Mouse (Mus musculus) natural killer cell, adult 2 months (primary cell): ENCODE data around the gene Ube2l6.

Experiments used
- DNase-seq, 2 experiments: peaks; one replicate each; pipeline ENCODE4 v3.0.0; 2022; ENCODE audit warnings: low spot score in 2 of 2

Ube2l6 gene

DNA sequence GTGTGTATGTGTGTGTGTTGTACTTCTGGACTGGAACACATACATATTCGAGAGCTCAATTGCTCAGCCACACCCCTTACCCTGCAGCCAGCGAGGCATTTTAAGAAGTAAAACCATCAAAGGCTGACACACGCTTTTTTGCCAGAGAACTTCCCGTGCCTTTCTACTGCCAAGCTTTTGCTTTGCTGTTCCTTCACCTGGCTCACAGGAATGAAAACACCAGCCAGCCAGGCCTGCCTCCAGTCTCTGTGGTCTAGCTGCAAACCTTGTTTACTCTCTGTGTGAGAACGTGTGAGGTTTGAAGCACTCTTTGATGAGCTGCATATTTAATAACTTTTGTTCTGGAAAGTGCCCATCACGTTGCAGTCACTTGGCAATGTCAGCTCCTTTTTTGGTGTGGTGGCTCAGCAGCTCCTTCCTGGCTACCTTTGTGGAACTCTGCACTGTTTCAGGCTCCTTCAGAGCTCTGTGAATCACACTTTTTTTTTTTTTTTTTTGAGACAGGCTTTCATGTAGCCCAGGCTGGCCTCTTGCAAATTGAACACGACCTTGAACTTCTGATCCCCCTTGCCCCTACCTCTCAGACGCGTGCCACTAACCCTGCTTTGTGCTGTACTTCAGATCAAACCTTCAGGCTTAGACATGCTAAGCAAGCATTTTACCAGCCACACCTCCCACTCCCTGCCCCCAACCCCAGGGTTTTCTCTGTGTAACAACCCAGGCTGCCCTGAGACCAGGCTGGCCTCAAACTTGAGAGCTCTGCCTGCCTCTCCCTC is 39.4 kb downstream of the Ube2l6 start:
- no peak for DNase-seq

DNA sequence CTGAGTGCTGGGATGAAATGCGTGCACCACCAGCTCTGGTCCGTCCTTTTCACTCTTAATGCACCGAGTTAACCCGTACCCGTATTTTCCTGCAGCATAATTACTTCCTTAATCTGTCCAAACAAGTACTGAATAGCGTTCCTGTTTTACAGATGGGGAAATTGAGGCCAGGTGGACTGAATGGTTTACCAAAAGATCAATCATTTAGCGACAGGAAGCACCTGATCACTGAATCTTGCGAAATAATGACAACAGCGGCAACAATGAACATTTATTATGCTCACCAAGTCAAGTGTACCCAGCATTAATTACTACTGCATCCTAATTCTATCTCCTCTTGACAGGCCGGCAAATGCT is 39.9 kb downstream of the Ube2l6 start, which contains the start of gene Slc43a1:
Gene Slc43a1, plus strand, starts transcription at position 258 of the 357 bp plus-strand sequence.
- no peak for DNase-seq

DNA sequence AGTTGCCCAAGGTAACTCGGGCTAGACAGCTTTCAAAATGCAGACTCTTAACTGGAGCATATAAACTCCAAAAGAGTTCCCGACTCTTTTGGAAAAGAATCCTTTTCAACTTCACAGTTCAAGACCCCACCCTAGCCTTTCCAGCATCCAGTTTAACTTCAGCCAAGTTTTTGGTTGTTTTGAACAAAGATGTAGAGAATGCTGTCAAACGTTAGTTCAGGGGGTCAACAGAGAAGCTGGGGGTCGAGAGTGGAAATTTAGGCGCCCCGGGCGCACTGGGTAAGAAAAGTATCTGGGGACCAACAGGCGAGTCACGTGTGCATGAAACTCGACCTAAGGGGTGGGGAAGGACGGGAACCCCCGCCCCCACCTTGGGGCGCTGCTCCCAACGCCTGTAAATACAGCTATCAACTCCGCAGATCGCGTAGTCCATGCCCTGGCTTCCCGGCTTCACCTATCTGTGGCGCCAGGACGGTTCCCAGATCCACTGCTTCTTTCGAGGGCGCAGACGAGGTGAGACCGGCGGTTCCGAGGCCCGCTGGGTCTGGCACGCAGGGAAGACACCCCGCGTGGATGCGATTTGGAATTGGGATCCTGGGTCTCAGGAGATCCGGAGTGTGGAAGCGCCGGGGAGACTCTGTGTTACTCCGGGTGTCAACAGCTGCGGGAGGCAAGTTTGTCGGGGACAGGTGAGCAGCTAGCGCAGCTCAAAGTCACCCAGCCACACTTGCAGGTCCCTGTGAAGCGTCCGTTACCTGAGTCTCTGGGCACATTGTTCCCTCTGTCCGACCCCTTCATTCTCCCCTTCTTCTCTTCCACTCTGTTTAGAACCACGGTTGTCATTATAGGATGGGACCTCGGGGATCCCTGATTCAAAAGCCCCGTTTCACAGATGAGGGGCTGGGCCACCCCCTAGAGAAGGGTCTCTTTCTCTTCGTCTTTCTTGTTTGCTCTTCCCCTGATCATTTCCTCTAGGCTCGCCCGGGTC is 40.7 kb downstream of the Ube2l6 start:
- no peak for DNase-seq

DNA sequence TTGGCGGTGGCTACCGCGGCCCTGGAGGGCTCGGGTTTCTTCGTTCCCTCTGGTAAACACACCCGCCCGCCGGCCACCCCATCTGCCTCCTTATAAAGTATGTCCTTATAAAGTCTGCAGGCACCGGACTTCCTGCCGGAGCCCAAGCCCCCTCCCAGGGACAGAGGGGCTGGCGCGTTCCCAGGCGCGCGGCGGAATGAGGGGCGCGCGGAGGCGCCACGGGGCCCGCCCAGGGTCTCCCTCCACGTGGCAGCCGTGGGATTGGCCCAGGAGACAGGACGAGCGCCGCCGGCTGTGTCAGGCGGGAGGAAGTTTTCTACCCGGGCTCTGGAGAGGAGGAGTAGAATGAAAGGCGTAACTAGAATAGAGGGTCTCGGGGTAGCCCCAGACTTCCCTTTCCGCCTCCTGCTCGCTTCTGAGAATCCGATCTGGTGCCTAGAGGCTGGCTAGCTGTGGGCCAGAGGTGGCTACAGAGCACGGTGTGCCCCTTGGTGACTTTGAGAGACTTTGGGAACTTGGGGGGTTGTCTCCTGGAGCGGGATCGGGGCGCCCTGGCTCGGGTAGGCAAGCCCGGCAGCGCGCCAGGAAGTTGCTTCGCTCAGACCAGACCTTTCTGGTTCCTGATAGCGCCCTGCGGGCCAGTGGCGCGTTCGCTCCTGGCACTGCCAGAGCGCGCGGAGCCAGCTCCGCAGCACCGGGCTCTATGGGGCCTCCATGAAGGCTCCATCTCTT is 41.6 kb downstream of the Ube2l6 start:
- DNase-seq = peak in 1 of 2 experiments; percentile 26

DNA sequence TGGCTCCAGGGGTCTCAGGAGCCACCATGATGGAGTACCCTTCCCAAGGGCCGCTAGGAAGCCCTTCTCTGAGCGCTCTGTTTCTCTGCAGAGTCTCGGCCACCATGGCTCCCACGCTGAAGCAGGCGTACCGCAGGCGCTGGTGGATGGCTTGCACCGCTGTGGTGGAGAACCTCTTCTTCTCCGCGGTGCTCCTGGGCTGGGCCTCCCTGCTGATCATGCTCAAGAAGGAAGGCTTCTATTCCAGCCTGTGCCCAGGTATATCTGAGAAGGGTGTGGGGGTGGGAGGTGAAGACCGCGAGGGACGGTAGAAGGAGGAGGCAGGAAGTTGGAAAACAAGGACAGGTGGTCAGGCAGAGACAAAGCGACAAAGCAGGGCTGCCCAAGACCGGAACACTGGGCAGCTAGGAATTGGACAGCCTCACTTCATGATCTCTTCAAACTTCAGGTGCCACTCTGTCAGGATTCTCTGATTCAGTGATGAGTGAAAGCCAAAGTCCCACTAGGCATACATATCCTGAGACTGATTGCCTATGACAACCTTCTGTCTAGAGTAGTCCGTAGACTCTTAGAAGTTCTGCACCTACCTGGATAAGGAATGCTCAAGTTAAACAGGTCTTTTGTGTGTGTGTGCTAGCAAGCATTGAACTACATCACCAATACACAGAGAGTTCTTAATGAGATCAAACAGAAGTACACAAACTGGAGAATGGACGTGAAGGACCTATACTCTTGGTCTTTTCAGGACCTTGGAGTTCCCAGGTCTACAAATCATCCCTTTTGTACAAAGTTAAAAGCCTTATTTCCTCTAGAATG is 42.3 kb downstream of the Ube2l6 start:
- no peak for DNase-seq

DNA sequence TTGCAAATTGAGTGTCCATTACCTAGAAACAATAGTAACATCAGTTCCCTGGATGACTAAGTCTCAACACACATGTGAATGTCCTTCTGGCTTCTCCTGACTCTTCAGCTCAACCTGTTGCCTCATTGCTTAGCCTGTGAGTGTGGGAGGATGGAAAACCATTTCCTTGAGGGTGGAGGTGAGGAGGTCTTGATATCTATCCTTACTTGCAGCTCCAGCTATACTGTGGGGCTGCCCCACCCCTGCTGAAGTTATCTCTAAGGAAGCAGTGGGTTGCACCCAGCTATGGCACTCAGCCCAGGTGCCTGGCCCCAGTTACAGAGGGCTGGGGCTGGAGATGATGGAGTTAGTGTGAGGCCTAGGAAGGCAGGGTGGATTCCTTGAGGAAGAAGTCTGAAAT is 43.3 kb downstream of the Ube2l6 start:
- no peak for DNase-seq

DNA sequence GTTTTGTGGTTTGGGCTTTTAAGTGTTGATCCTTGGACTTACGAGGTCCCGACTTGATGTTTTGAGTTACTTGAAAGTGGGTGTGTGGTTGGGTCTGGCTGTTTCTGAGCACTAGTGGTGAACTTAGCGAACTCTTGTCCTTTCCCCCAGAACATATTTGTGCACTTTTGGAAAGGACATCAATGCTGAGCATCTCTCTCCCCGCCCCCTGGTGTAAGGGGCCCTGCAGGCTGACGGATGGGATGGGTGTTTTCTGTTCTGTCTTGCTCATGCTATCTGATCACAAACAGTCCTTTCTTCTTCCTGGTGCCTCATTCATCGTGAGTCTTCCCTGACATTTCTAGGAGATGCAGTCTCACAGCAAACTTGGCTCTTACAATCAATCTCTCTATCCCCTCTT is 45.0 kb downstream of the Ube2l6 start:
- DNase-seq = no peak

DNA sequence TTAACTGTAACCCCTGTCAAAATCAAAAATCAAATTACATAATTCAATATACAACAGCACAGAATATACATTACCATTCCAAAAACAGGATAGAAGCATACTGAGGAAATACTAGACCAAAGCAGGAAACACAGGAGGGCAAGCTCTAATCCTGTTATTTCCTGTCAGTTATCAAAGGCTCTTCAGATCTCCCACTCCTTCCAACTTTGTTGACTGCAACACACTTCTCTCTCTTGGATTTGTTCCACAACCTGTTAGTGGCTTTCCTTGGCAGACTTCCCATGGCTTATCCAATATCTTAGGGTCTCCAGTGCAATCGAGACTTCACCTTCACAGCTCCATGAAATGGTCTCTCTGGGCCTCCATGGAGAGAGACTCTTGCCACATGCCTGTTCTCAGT is 46.6 kb downstream of the Ube2l6 start:
- no peak for DNase-seq

DNA sequence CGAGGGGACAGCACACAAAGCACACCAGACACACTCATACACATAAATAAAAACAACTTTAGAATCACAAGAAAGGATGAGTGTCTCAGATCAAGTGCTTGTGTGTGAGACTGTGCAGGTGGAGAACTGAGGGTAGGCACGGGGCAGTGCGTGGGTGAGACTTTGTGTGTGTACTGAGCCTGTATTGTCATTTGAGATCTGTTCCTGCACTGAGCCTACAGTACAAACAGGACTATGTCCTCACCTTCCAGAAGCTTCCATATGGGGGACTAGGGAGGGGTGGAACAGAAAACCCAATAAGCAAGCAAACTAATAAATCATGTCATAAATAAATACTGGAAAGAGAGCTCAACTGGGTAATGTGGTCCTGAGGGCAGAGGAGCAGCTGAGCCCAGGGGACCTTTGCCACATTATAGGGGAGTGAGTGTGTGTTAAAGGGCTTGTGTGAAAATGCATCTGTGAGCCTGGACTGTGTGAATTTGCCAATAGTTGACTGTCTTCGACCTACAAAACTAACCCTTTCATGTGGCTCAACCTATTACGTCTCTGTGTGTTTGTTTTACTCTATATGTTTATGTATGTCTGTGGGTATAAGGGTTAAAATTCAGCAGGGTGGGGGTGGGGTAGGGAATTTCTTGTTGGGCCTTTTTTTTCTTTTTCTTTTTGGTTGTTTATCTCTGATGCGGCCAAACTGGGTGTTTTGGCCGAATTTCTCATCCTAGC is 51.9 kb downstream of the Ube2l6 start:
- no peak for DNase-seq

DNA sequence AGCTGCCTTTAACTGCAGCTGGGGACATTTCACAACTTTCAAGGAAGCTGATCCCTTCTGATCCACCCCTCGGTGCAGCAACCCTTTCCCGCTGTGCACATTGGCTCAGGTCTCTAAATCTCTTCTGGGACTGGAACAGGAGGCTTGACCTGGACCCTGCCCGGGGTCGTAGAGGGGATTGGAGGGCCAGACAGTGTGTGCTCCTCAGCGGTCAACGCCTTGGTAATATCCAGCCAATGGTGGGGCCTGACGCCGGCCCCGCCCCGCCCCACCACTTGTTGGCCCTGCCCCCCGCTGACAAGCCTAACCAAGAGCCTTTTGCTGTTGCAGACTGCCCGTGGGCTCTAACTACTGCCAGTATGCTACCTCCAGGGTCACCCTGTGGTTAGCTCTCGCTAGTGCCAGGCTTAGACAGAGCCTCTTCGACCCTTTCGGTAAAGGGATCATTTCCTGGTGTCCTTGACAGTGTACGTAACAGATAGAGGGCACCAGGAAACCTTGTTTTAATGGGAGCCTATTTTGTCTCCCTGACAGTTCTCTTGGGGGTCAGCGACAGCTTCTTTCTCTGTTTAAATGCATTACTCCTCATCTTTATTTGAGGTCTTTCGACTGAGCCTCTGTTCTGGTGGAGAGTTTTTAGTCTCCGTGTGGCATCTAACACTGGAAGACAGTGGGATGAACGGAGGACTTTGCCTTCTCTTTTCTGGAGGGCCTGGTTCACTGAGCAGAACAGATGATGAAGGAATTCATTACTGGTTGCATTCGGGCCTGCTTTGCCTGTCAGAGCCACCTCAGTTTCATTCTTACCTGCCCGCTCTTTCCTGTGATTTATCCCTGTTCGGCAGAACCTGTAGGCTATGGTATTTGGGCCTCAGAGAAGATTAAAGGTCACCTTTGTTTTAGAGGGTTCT is 52.8 kb downstream of the Ube2l6 start:
- no peak for DNase-seq

DNA sequence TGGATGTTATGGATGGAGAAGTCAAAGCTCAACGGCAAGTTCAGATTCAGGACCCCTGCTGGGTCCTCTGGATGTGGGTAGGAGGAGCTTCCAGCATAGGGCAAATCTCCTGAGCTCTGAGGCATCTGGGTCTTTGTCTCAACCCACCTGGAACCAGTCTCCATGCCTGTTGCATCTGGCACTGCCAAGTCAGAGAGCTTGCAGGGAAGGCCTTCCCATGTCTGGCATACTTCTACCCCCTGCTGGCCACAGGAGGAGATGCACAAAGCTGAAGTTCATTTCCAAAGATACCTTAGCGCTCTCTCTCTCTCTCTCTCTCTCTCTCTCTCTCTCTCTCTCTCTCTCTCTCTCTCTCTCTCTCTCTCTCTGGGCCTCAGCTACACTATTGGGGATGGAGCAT is 57.1 kb downstream of the Ube2l6 start:
- peak in 1 of 2 experiments; percentile 36 for DNase-seq

DNA sequence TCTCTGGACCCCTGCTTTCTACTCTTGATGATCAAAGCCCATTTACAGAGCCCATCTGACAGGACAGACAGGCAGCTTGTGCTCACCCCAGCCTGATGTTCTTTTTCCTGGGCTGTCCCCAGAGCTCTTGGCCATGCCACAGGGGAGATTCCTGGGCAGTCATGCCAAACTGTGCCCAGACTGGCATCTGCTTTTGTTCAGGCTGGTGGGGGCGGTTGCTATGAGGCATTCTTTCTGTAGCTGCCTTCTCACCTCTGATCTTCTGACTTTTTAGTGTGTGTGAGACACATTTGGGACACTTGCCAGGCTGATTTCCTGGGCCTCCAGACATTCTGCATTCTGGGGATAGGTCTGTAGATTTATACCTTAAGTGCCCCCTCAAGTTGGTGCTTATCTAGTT is 59.9 kb downstream of the Ube2l6 start:
- DNase-seq = no peak
